Mouse (Mus musculus): ENCODE results near the gene Gcsam. TPM values are rescaled to one million over a fixed set of nuclear protein-coding genes. Genes with fewer than 3 reads are reported as not detected.

The Gcsam gene
- polyA plus RNA-seq, 1 experiment from 2014 or later = 1.5 TPM

Other genes with a start within 250 kb of the Gcsam start
- 0.52 and 0.84 TPM in 2 replicates for gene Cd200, start 201.3 kb upstream of the Gcsam start, polyA plus RNA-seq (2015; fragmentation: Nextera tagmentation; extraction: Ambion mirVana)
- not detected in 2 replicates for gene Gm609, start 117.4 kb upstream of the Gcsam start, polyA plus RNA-seq (2015; fragmentation: Nextera tagmentation; extraction: Ambion mirVana)
- not detected in 2 replicates for gene Gm17783, start 78.3 kb upstream of the Gcsam start, polyA plus RNA-seq (2015; fragmentation: Nextera tagmentation; extraction: Ambion mirVana)
- gene Slc9c1, start 75.1 kb upstream of the Gcsam start, polyA plus RNA-seq (2015; fragmentation: Nextera tagmentation; extraction: Ambion mirVana) = not detected in 2 replicates
- gene BC016579, start 43.7 kb downstream of the Gcsam start, polyA plus RNA-seq (2015; fragmentation: Nextera tagmentation; extraction: Ambion mirVana) = 0.14 and 0.18 TPM in 2 replicates
- 0.12 and 0.14 TPM in 2 replicates for gene Tmprss7, start 83.3 kb downstream of the Gcsam start, polyA plus RNA-seq (2015; fragmentation: Nextera tagmentation; extraction: Ambion mirVana)
- gene Tagln3, start 114.2 kb downstream of the Gcsam start, polyA plus RNA-seq (2015; fragmentation: Nextera tagmentation; extraction: Ambion mirVana) = 0.38 and 0.48 TPM in 2 replicates
- 15.5 and 15.9 TPM in 2 replicates for gene Abhd10, start 132.6 kb downstream of the Gcsam start, polyA plus RNA-seq (2015; fragmentation: Nextera tagmentation; extraction: Ambion mirVana)

Measured in liver, embryonic 15.5 days (tissue).